Mouse (Mus musculus) heart, postnatal 0 days (tissue): ENCODE data around the gene Tprn. TPM values are rescaled to one million over a fixed set of nuclear protein-coding genes. Genes with fewer than 3 reads are reported as not detected.

Source experiments
- ATAC-seq: fragments of 200-750 bp; cut with Nextera tagmentation; 2 replicates; pipeline ENCODE4 v1.8.0; 2017; ENCODE audit warnings: low read depth, moderate number of reproducible peaks, moderate library complexity; ENCODE audit not compliant: insufficient read depth
- DNase-seq: peaks from one replicate; pipeline ENCODE4 v3.0.0-alpha.2; 2016; ENCODE audit warnings: low spot score
- H3K27ac ChIP-seq: fragments of 300-500 bp; sonication (generic); 2 replicates; pipeline ENCODE4 v1.5.1; 2014; ENCODE audit warnings: low read depth, mild to moderate bottlenecking
- H3K27me3 ChIP-seq: fragments of 300-500 bp; sonication (generic); 2 replicates; pipeline ENCODE4 v1.6.1; 2014; ENCODE audit warnings: low read length, mixed read lengths; ENCODE audit not compliant: control insufficient read depth, insufficient read depth
- H3K36me3 ChIP-seq: fragments of 300-500 bp; sonication (generic); replicated peaks from 2 replicates; pipeline ENCODE4 v1.6.1; 2014; ENCODE audit warnings: low read length, mixed read lengths; ENCODE audit not compliant: control insufficient read depth, insufficient read depth
- H3K4me1 ChIP-seq: fragments of 300-500 bp; sonication (generic); 2 replicates; pipeline ENCODE4 v1.6.1; 2014; ENCODE audit warnings: antibody characterized with exemption; ENCODE audit not compliant: control insufficient read depth, insufficient read depth
- H3K4me2 ChIP-seq: fragments of 300-500 bp; sonication (generic); 2 replicates; pipeline ENCODE4 v1.6.1; 2014; ENCODE audit warnings: low read depth, mild to moderate bottlenecking, low read length, moderate library complexity
- H3K4me3 ChIP-seq: fragments of 300-500 bp; sonication (generic); 2 replicates; pipeline ENCODE4 v1.5.1; 2014; ENCODE audit warnings: low read depth, low read length
- H3K9ac ChIP-seq: fragments of 300-500 bp; sonication (generic); replicated peaks from 2 replicates; pipeline ENCODE4 v1.6.1; 2014; ENCODE audit warnings: low read depth, low read length, mixed read lengths
- H3K9me3 ChIP-seq: fragments of 300-500 bp; sonication (generic); replicated peaks from 2 replicates; pipeline ENCODE4 v1.6.1; 2016; ENCODE audit warnings: low read length; ENCODE audit not compliant: control insufficient read depth
- CTCF ChIP-seq: IDR thresholded peaks from 2 replicates; pipeline ENCODE4 v1.5.1; 2016; ENCODE audit warnings: antibody characterized with exemption, control low read depth, low read depth
- EP300 ChIP-seq: IDR thresholded peaks from 2 replicates; pipeline ENCODE4 v1.6.1; 2016; ENCODE audit warnings: antibody characterized with exemption, low read depth
- WGBS: fragments of 180-500 bp; shearing (Covaris S2); extraction: QIAGEN DNeasy Blood & Tissue Kit; methylation state at CpG from one replicate; pipeline ENCODE4 v1.1.7; 2014; 5-methylcytosine and 5-hydroxymethylcytosine counted together
- polyA plus RNA-seq: library from polyadenylated mRNA; unstranded; fragments of >200 nt; fragmentation: Nextera tagmentation; extraction: Ambion mirVana; gene quantifications from 2 replicates; pipeline ENCODE4 v1.2.1, GENCODE M21; 2015
- total RNA-seq: library from RNA; depleted of rRNA; stranded (reverse); fragments of >200 nt; gene quantifications from 2 replicates; pipeline ENCODE4 v1.2.3, GENCODE M21; 2014; ENCODE audit warnings: low replicate concordance

The Tprn gene
- total and polyA plus RNA-seq, 2 experiments from 2014 or later = 3.7 to 5.2 TPM

DNA sequence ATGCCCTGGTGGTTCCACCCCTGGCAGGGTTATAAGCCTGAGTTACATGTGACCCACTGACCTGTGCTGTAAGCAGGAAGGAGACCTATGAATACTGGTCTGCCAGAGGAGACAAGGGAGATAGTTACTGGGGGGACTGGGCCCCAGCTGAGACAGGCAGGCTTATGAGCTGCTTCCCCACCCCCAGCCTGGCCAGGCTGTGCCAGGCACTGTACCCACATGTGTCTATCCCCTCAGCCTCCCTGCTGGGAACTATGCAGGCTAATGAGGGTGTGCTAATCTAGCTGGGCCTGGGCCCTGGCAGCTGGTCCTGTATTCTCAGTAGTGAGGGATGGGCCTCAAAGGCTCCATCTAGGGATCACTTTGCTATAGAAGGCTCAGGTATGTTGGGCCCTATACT is 4.8 kb downstream of the Tprn start:
- Histone ChIP-seq H3K4me2 (no peak overlapping the region), H3K4me1 (peaks cover 35% of the 10 kb centered on the region), H3K9ac (no peak overlapping the region), H3K27me3 (no peaks in the 10 kb centered on the region), H3K4me3 (no peak overlapping the region), H3K27ac (no peak overlapping the region), H3K9me3 (no peaks in the 10 kb centered on the region), H3K36me3 (peaks cover 22% of the 10 kb centered on the region)
- DNase-seq (no peak), ATAC-seq (no peak)
- TF ChIP-seq CTCF = no peak
- TF ChIP-seq EP300 = no peak

DNA sequence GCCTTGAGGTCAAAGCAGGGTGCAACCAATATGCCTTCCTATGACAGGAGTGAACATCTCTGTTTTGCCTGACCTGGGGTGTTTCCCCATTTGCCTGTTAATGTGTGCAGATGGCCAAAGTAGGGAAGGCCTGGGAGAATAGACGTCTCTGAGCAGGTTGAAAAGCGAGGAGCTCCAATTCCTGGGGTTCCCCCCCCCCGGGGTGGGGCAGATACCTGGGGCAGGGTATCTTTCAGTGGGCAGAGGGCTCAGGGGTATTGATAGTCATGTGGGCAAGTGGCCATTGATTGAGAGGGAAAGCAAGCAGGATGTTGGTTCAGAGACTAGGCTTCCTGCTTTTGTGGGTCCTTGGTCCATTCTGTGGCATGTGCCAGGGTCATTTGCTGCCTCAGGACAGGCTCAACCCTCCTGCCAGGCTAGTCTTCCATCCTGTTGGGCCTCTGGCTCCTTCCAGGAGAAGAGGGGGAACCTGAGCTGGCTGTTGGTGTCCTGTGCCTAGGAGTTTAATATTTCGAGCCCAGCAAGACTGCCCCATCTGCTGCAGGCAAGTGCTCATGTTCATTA is 5.4 kb downstream of the Tprn start:
- H3K4me1 ChIP-seq = peaks cover 36% of the 10 kb centered on the region
- H3K4me3 ChIP-seq = no peak overlapping the region
- 57% methylated on average over 4 of the region's 4 CpGs for WGBS
- DNase-seq = no peak
- H3K36me3 ChIP-seq = peaks cover 22% of the 10 kb centered on the region
- H3K27ac ChIP-seq = no peak overlapping the region
- no peaks in the 10 kb centered on the region for H3K9me3 ChIP-seq
- H3K4me2 ChIP-seq = no peak overlapping the region
- no peak overlapping the region for H3K9ac ChIP-seq
- no peak for TF ChIP-seq EP300
- no peak for TF ChIP-seq CTCF
- no peak for ATAC-seq
- H3K27me3 ChIP-seq = no peaks in the 10 kb centered on the region

DNA sequence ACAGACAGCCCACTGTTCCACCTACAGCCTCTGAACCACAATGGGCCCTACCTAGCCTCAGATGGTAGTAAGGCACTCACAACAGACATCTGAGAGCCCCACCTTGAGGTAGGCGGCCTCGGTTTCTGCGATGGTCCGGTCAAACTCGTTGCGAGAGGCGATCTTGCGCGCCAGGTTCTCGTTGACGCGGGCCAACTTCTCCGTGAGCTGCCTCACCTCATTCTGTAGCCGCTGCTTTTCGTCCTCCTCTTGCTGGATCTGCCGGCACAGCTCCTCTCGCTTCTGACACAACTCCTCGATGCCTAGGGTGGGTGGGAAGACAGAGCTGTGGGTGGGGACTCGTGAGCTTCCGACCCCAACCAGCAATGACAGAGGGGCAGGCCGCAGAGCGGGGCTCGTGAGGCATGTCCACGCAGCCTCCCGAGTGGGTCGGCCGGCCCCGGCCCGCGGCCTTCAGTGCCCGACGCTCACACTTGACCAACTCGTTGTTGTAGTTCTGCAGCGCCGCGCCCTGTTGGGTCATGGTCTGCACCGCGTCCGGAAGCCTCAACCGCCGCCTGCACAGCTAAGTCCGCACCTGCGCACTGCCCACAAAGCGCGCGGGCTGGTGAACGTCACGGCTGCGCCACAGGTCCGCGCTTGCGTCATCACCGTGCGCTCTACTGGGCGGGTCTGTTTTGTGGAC is 9.6 kb downstream of the Tprn start, which contains the start of the genes Ssna1 and Anapc2:
TSS of gene Ssna1 (minus strand) at position 612 of the 685 bp plus-strand sequence.
TSS of gene Anapc2 (plus strand) at position 652 of the 685 bp plus-strand sequence.
- Histone ChIP-seq H3K27me3 (no peaks in the 10 kb centered on the region), H3K4me3 (peak within 1 kb of the TSS; percentile 80), H3K9ac (peak within 1 kb of the TSS; percentile 67), H3K4me2 (peak within 1 kb of the TSS; percentile 85), H3K9me3 (no peaks in the 10 kb centered on the region), H3K4me1 (peaks cover 22% of the 10 kb centered on the region), H3K27ac (peak within 1 kb of the TSS; percentile 87), H3K36me3 (peaks cover 51% of the 10 kb centered on the region)
- WGBS = under 1% methylated on average over 55 of the region's 55 CpGs
- DNase-seq = peak; percentile 91
- ATAC-seq = peak; percentile 98
- peak; percentile 40 for TF ChIP-seq CTCF
- no peak for TF ChIP-seq EP300

DNA sequence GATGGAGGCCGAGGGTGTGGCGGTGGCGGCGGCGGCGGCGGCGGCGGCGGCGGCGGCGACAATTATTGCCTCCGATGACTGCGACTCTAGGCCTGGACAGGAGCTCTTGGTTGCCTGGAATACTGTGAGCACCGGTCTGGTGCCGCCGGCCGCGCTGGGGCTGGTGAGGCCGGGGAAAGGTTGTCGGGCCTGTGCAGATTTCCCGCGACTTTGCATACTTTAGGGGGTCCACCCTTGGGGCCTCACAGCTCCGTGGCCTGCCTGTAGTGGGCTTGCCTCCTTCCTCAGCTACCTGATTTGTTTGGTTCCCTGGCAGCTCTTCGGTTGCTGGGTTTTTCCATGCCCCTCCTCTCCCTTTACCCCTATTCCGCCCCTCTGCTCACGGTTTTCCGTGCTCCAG is 10.1 kb downstream of the Tprn start:
- DNase-seq (no peak), ATAC-seq (peak; percentile 9; the same call in 1 of the 2 replicates)
- H3K27me3 ChIP-seq = no peaks in the 10 kb centered on the region
- peaks cover 17% of the 10 kb centered on the region for H3K4me1 ChIP-seq
- 0% methylated on average over 28 of the region's 29 CpGs for WGBS
- H3K9me3 ChIP-seq = no peaks in the 10 kb centered on the region
- H3K27ac ChIP-seq = peak overlapping the region; percentile 87
- H3K36me3 ChIP-seq = peaks cover 56% of the 10 kb centered on the region
- peak overlapping the region; percentile 80 for H3K4me3 ChIP-seq
- H3K9ac ChIP-seq = peak overlapping the region; percentile 67
- TF ChIP-seq EP300 (no peak), CTCF (no peak)
- peak overlapping the region; percentile 85 for H3K4me2 ChIP-seq

DNA sequence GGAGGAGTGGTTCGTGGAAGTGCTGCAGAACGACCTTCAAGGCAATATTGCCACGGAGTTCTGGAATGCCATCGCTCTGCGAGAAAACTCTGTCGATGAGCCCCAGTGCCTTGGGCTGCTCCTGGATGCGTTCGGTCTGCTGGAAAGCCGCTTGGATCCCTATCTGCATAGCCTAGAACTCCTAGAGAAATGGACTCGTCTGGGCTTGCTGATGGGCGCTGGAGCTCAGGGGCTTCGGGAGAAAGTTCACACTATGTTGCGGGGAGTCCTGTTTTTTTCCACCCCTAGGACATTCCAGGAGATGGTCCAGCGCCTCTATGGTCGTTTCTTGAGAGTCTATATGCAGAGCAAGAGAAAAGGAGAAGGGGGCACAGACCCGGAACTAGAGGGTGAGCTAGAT is 10.6 kb downstream of the Tprn start:
- ATAC-seq = no peak
- H3K36me3 ChIP-seq = peaks cover 61% of the 10 kb centered on the region
- peak overlapping the region; percentile 80 for H3K4me3 ChIP-seq
- TF ChIP-seq CTCF = no peak
- TF ChIP-seq EP300 = no peak
- no peak for DNase-seq
- 24% methylated on average over 16 of the region's 16 CpGs for WGBS
- peaks cover 17% of the 10 kb centered on the region for H3K4me1 ChIP-seq
- H3K27me3 ChIP-seq = no peaks in the 10 kb centered on the region
- peak overlapping the region; percentile 85 for H3K4me2 ChIP-seq
- H3K9ac ChIP-seq = peak overlapping the region; percentile 67
- H3K9me3 ChIP-seq = no peaks in the 10 kb centered on the region
- H3K27ac ChIP-seq = peak overlapping the region; percentile 87
